Mouse (Mus musculus) liver, adult (tissue): Measurements from ENCODE around the gene Trim29.

ENCODE experiments used
- GATA4 ChIP-seq: IDR thresholded peaks from 2 replicates; pipeline ENCODE4 v1.6.1; 2014; ENCODE audit warnings: mild to moderate bottlenecking, low read length; ENCODE audit not compliant: insufficient replicate concordance

Gene Trim29

GRCm38 (mm10) chr9:43310538-43310937 lies at the start of gene Trim29:
Gene Trim29 (plus strand): TSS chr9:43310848.
- TF ChIP-seq GATA4 = no peak

- no peak for TF ChIP-seq GATA4
Measured at GRCm38 (mm10) chr9:43261124-43261907, 49.3 kb upstream of the Trim29 start.

GRCm38 (mm10) chr9:43261941-43262340 lies 48.7 kb upstream of the Trim29 start:
- TF ChIP-seq GATA4 = no peak

GRCm38 (mm10) chr9:43262390-43262789 lies 48.3 kb upstream of the Trim29 start:
- TF ChIP-seq GATA4 = no peak

- no peak for TF ChIP-seq GATA4
Measured at GRCm38 (mm10) chr9:43262811-43263550, 47.7 kb upstream of the Trim29 start.

GRCm38 (mm10) chr9:43263946-43264451 lies 46.6 kb upstream of the Trim29 start:
- no peak for TF ChIP-seq GATA4

- TF ChIP-seq GATA4 = no peak
Measured at GRCm38 (mm10) chr9:43265194-43265593, 45.5 kb upstream of the Trim29 start.

GRCm38 (mm10) chr9:43267357-43267756 lies 43.3 kb upstream of the Trim29 start:
- no peak for TF ChIP-seq GATA4

GRCm38 (mm10) chr9:43269166-43269565 lies 41.5 kb upstream of the Trim29 start:
- TF ChIP-seq GATA4 = no peak

GRCm38 (mm10) chr9:43270723-43271252 lies 39.9 kb upstream of the Trim29 start:
- no peak for TF ChIP-seq GATA4

- no peak for TF ChIP-seq GATA4
Measured at GRCm38 (mm10) chr9:43271761-43272518, 38.7 kb upstream of the Trim29 start.

- TF ChIP-seq GATA4 = no peak
Measured at GRCm38 (mm10) chr9:43273735-43274134, 36.9 kb upstream of the Trim29 start.

GRCm38 (mm10) chr9:43284284-43284683 lies 26.4 kb upstream of the Trim29 start:
- no peak for TF ChIP-seq GATA4

GRCm38 (mm10) chr9:43285281-43285680 lies 25.4 kb upstream of the Trim29 start:
- no peak for TF ChIP-seq GATA4

GRCm38 (mm10) chr9:43286870-43287269 lies 23.8 kb upstream of the Trim29 start:
- TF ChIP-seq GATA4 = no peak

- no peak for TF ChIP-seq GATA4
Measured at GRCm38 (mm10) chr9:43293058-43293457, 17.6 kb upstream of the Trim29 start.

- no peak for TF ChIP-seq GATA4
Measured at GRCm38 (mm10) chr9:43300394-43300793, 10.3 kb upstream of the Trim29 start.
